Mouse (Mus musculus): ENCODE measurements around the gene Wipi1. TPM values are rescaled to one million over a fixed set of nuclear protein-coding genes. Genes with fewer than 3 reads are reported as not detected.
"Not testable (repeated sequence)": the region's sequence is repeated elsewhere in the genome, so short reads cannot be mapped to it uniquely, and the experiment has no call there.

The Wipi1 gene
- total RNA-seq (2012; rRNA removed): 0.92 and 2.0 TPM in 2 replicates
- 1.9 and 2.2 TPM in 2 replicates for total RNA-seq (2014; rRNA removed)
- polyA plus RNA-seq (2012; ENCODE audit: insufficient read length, low read depth): 1.4 and 1.8 TPM in 2 replicates

DNA sequence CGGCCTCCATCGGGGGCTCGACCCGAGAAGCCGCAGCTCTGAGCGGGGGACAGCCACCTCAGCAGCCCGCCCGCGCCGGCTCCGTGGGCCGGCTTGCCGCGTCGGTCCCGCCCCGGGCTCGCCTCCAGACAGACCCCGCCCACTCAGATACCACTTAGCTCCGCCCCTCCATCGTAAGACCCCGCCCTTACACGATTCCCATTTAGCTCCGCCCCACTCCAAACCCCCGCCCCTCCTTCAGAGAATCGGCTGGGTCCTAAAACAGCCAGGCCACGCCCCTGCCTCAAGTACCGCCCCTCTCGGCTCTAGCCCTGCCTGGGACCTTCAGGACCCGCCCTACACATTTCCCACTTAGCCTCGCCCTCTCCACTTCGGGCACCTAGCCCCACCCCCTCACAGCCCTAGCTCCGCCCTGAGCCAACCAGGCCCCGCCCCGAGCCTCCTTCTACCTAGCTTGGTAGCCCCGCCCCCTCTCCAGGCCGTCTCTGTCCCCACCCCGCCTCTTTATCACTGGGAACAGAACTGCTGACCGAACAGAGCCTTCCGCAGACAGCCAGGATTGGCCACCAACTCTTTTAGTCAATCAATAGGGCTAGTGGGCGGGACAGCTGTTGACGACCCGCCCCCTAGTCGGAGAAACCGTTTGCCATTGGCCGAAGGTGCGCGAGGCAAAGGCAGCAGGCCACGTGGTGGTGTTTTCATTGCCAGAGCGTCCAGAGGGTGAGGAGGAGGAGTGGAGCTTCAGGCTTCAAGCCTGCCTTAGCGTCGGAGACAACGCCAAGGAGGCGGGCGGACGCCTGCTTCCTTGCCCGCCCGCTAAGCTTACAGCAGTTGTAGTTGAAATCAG lies at the start of gene Wipi1:
TSS of gene Wipi1 (minus strand) at position 665 of the 847 bp plus-strand sequence.
- H3K9me3 ChIP-seq (replicated peaks; ENCODE audit: low read length): peaks cover 3% of the 10 kb centered on the region
- H3K4me2 ChIP-seq (ENCODE audit: insufficient read depth, low read depth, poor library complexity, severe bottlenecking): peak within 1 kb of the TSS; percentile 84
- no peaks in the 10 kb centered on the region for H3K79me2 ChIP-seq (replicated peaks; ENCODE audit: control insufficient read depth, extremely low read depth, insufficient read depth, poor library complexity, severe bottlenecking)
- H3K9ac ChIP-seq (ENCODE audit: insufficient read depth, low read depth): peak within 1 kb of the TSS; percentile 35
- H3K4me1 ChIP-seq (ENCODE audit: control insufficient read depth in 1 of 2, insufficient read depth in 2 of 2): peaks cover 4 to 12% of the 10 kb centered on the region in 2 experiments; a peak in 3 of 4 replicates
- H3K27me3 ChIP-seq (replicated peaks): peaks cover 26% of the 10 kb centered on the region
- H3K27ac ChIP-seq (ENCODE audit: insufficient read depth, low read depth): no peak within 1 kb of the TSS
- no peaks in the 10 kb centered on the region for H3K36me3 ChIP-seq (replicated peaks in 1 of 2; ENCODE audit: control insufficient read depth in 1 of 2, insufficient read depth in 1 of 2, low read length in 1 of 2)
- peak within 1 kb of the TSS; percentile 62 to 74 (median 63) for H3K4me3 ChIP-seq (replicated peaks in 1 of 3; ENCODE audit: low read depth in 2 of 3, low read length in 2 of 3, poor library complexity in 1 of 3)
- peak; percentile 98 for DNase-seq (ENCODE audit: extremely low read depth)
- dilution Hi-C loops (cut with MboI; ENCODE audit: extremely low pct_ligation_motif_present, extremely low pct_unique_long_range_greater_than_20kb, low sequenced_read_pairs) (no loop called here), in situ Hi-C loops (cut with MboI; ENCODE audit: low pct_ligation_motif_present, low pct_unique_long_range_greater_than_20kb, low sequenced_read_pairs) (no loop called here)
- no peak for TF ChIP-seq ZMIZ1 (IDR thresholded peaks at IDR 0.05; ENCODE audit: low read depth, low read length)
- TF ChIP-seq ELF1 (IDR thresholded peaks at IDR 0.05; ENCODE audit: low read depth, low read length): 0 out of 2 replicates have a peak, but pooled peaks have one; percentile 29
- no peak for TF ChIP-seq POLR2AphosphoS2 (IDR thresholded peaks at IDR 0.05; ENCODE audit: low read depth, low read length)
- no peak; the same call in 1 of the 2 replicates for TF ChIP-seq TCF12 (IDR thresholded peaks at IDR 0.05; ENCODE audit: low read depth, low read length)
- TF ChIP-seq USF1 (IDR thresholded peaks at IDR 0.05; ENCODE audit: low read depth, low read length): peak; percentile 80
- TF ChIP-seq GABPA (IDR thresholded peaks at IDR 0.05; ENCODE audit: insufficient replicate concordance, low read depth, low read length): no peak
- TF ChIP-seq USF2 (conservative IDR thresholded peaks at IDR 0.05; ENCODE audit: low read depth, low read length): peak; percentile 67
- peak; percentile 67 for TF ChIP-seq TBP (conservative IDR thresholded peaks at IDR 0.05; ENCODE audit: low read depth, low read length)
- peak; percentile 98 for TF ChIP-seq SIN3A (IDR thresholded peaks at IDR 0.05; ENCODE audit: low read length)
- no peak for TF ChIP-seq RAD21 (IDR thresholded peaks at IDR 0.05; ENCODE audit: low read depth, low read length)
- TF ChIP-seq NRF1 (IDR thresholded peaks at IDR 0.05; ENCODE audit: low read depth, low read length): peak; percentile 62
- TF ChIP-seq SMC3 (IDR thresholded peaks at IDR 0.05; ENCODE audit: low read depth, low read length): no peak
- TF ChIP-seq RCOR1 (conservative IDR thresholded peaks at IDR 0.05; ENCODE audit: low read depth, low read length): no peak
- TF ChIP-seq NELFE (IDR thresholded peaks at IDR 0.05; ENCODE audit: low read depth, low read length): 0 out of 2 replicates have a peak, but pooled peaks have one; percentile 10
- TF ChIP-seq MYC (IDR thresholded peaks at IDR 0.05; ENCODE audit: low read depth, low read length): peak; percentile 69; the same call in 1 of the 2 replicates
- TF ChIP-seq MAZ (IDR thresholded peaks at IDR 0.05; ENCODE audit: low read depth, low read length): peak; percentile 32; the same call in 1 of the 2 replicates
- TF ChIP-seq CHD2 (IDR thresholded peaks at IDR 0.05; ENCODE audit: low read length): 0 out of 2 replicates have a peak, but pooled peaks have one; percentile 38
- TF ChIP-seq KAT2A (IDR thresholded peaks at IDR 0.05; ENCODE audit: insufficient replicate concordance, low read length): no peak
- no peak; the same call in 1 of the 2 replicates for TF ChIP-seq HCFC1 (IDR thresholded peaks at IDR 0.05; ENCODE audit: low read depth, low read length)
- peak; percentile 54; the same call in 1 of the 2 replicates for TF ChIP-seq POLR2A (IDR thresholded peaks at IDR 0.05; ENCODE audit: low read depth, low read length)
- no peak for TF ChIP-seq CTCF (conservative IDR thresholded peaks at IDR 0.05 in 1 of 2, IDR thresholded peaks at IDR 0.05 in 1 of 2; ENCODE audit: low read depth in 2 of 2, low read length in 2 of 2)
- TF ChIP-seq MXI1 (IDR thresholded peaks at IDR 0.05; ENCODE audit: low read depth, low read length): peak; percentile 98
- TF ChIP-seq JUND (conservative IDR thresholded peaks at IDR 0.05; ENCODE audit: low read depth, low read length): no peak
- TF ChIP-seq MAX (IDR thresholded peaks at IDR 0.05; ENCODE audit: low read length): peak; percentile 100

DNA sequence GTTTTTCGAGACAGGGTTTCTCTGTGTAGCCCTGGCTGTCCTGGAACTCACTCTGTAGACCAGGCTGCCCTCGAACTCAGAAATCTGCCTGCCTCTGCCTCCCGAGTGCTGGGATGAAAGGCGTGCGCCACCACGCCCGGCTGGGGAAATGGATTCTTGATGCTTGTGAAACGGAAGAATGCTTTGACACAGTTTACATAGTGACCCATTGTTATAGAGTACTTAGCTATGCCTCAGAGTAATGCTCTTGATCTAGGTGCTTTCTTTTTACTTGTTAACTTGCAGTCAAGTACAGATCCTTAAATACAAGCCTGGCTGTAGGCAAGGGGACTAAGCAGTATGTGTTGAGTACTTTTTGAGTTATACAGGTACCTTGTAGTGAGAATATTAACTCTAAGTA lies 48.8 kb upstream of the Wipi1 start:
- in situ Hi-C loops (cut with MboI; ENCODE audit: low pct_ligation_motif_present, low pct_unique_long_range_greater_than_20kb, low sequenced_read_pairs): not testable (repeated sequence)
- peaks cover 72 to 89% of the 10 kb centered on the region in 2 experiments for H3K36me3 ChIP-seq (replicated peaks in 1 of 2; ENCODE audit: control insufficient read depth in 1 of 2, insufficient read depth in 1 of 2, low read length in 1 of 2)

More for the DNA sequence above, 48.8 kb upstream of the Wipi1 start:
- H3K79me2 ChIP-seq (replicated peaks; ENCODE audit: control insufficient read depth, extremely low read depth, insufficient read depth, poor library complexity, severe bottlenecking): peaks cover 39% of the 10 kb centered on the region
- H3K4me2 ChIP-seq (ENCODE audit: insufficient read depth, low read depth, poor library complexity, severe bottlenecking); H3K9me3 ChIP-seq (replicated peaks; ENCODE audit: low read length); DNase-seq (ENCODE audit: extremely low read depth); H3K27ac ChIP-seq (ENCODE audit: insufficient read depth, low read depth); H3K27me3 ChIP-seq (replicated peaks); H3K4me1 ChIP-seq (ENCODE audit: control insufficient read depth in 1 of 2, insufficient read depth in 2 of 2); dilution Hi-C loops (cut with MboI; ENCODE audit: extremely low pct_ligation_motif_present, extremely low pct_unique_long_range_greater_than_20kb, low sequenced_read_pairs); H3K4me3 ChIP-seq (replicated peaks in 1 of 3; ENCODE audit: low read depth in 2 of 3, low read length in 2 of 3, poor library complexity in 1 of 3); H3K9ac ChIP-seq (ENCODE audit: insufficient read depth, low read depth): not testable (repeated sequence)
